11 mouse cellular contexts compared by ENCODE assay signal in the genomic region with DNA sequence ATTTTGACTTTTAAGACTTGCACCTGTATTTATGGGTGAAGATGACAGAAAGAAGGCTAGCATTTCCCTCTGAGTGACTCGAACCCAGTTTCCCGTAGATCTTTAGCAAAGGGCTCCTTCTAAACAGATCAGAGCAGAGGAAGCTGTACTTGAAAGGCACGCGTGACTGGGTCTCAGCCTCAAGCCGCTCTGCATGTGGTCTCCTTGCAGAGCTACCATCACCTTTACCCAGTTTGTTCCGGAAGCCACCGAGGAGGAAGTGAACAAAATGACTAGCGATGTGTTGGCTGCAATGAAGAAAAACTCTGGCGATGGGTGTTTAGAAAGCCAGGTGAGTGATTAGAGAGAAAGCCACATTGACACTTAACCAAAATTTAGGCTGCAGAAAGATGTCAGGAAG. TPM values are rescaled to one million over a fixed set of nuclear protein-coding genes. Genes with fewer than 3 reads are reported as not detected.
DNase-seq lines count a peak whose midpoint lies in the region; ATAC-seq lines count a peak whose summit lies in the region.
"Had no signal": no experiment of that assay in that cellular context is flagged by ENCODE, and none has a peak within 500 bp of the region (broad histone marks: within the 10 kb centered on the region; RNA-seq: fewer than 3 reads in every experiment).

No protein-coding gene starts in this region.

- H3K9ac ChIP-seq in heart, embryonic 12.5 days = no peak overlapping the region

- WGBS in heart, embryonic 12.5 days = 78% methylated on average over 9 of the region's 9 CpGs

- peak overlapping the region; percentile 49 for H3K4me2 ChIP-seq in heart, embryonic 12.5 days

- H3K27ac ChIP-seq in heart, embryonic 12.5 days (ENCODE audit: poor library complexity, severe bottlenecking) = no peak overlapping the region
- H3K27ac ChIP-seq: limb, embryonic 10.5 days; midbrain, embryonic 10.5 days had no signal

- DNase-seq in heart, adult 11 months = no peak
- DNase-seq in B cell, adult 2 months = peak; percentile 58 to 61
- peak; percentile 44 for DNase-seq in induced T-regulatory cell, adult 2 months (ENCODE audit: low read depth)
- DNase-seq in spleen, adult 12 weeks (ENCODE audit: low spot score) = peak; percentile 11
- DNase-seq in layer of hippocampus, postnatal 10 days (ENCODE audit: low spot score in 2 of 2) = no peak
- DNase-seq in right cerebral cortex, postnatal 10 days (ENCODE audit: low spot score in 2 of 2) = no peak
- DNase-seq in neural tube, embryonic 10.5 days (ENCODE audit: extremely low spot score, low spot score) = no peak

- 0 out of 2 replicates have a peak, but pooled peaks cover 3% of the 10 kb centered on the region for H3K4me1 ChIP-seq in heart, embryonic 12.5 days (replicated peaks)
- H3K4me1 ChIP-seq: limb, embryonic 10.5 days; midbrain, embryonic 10.5 days had no signal

- no peaks in the 10 kb centered on the region for H3K27me3 ChIP-seq in heart, embryonic 12.5 days (replicated peaks)

- H3K36me3 ChIP-seq in heart, embryonic 12.5 days = no peaks in the 10 kb centered on the region
- H3K36me3 ChIP-seq: limb, embryonic 10.5 days; midbrain, embryonic 10.5 days had no signal

- no peak for ATAC-seq in heart, embryonic 12.5 days (ENCODE audit: insufficient number of reproducible peaks, low FRiP score)

- no peaks in the 10 kb centered on the region for H3K9me3 ChIP-seq in heart, embryonic 12.5 days (replicated peaks)
- H3K9me3 ChIP-seq: limb, embryonic 10.5 days; midbrain, embryonic 10.5 days had no signal

- H3K4me3 ChIP-seq in heart, embryonic 12.5 days = no peak overlapping the region
- H3K4me3 ChIP-seq: limb, embryonic 10.5 days; midbrain, embryonic 10.5 days had no signal

RNA-seq across cellular contexts. Expression of a gene that starts 1.9 kb away (rescaled TPM):
- polyA plus RNA-seq in heart, embryonic 12.5 days (2016; fragmentation: Nextera tagmentation; extraction: Ambion mirVana) = 23.2 and 125 TPM in 2 replicates
- total RNA-seq in layer of hippocampus, postnatal 10 days (2021) = not detected

RNA-seq across cellular contexts. Expression of a gene that starts 26.3 kb away (rescaled TPM):
- 0.09 TPM in 1 of 2 replicates, not detected in the other for polyA plus RNA-seq in heart, embryonic 12.5 days (2016; fragmentation: Nextera tagmentation; extraction: Ambion mirVana)
- total RNA-seq in layer of hippocampus, postnatal 10 days (2021) = not detected
- polyA plus RNA-seq: limb, embryonic 10.5 days; midbrain, embryonic 10.5 days; neural tube, embryonic 14.5 days had no signal

RNA-seq across cellular contexts. Expression of a gene that starts 31.7 kb away (rescaled TPM):
- 2.3 and 11.3 TPM in 2 replicates for polyA plus RNA-seq in heart, embryonic 12.5 days (2016; fragmentation: Nextera tagmentation; extraction: Ambion mirVana)
- total RNA-seq in layer of hippocampus, postnatal 10 days (2021) = not detected
- polyA plus RNA-seq: limb, embryonic 10.5 days; midbrain, embryonic 10.5 days had no signal

Comparison
In these comparisons a context has a peak if more than half of its experiments do, and no peak if none do; other contexts are left out.
1. DNase-seq: peak in B cell, adult 2 months (2 of 2), induced T-regulatory cell, adult 2 months (single experiment) and spleen, adult 12 weeks (single experiment); none in heart, adult 11 months (single experiment), layer of hippocampus, postnatal 10 days (0 of 2), right cerebral cortex, postnatal 10 days (0 of 2) and neural tube, embryonic 10.5 days (single experiment).